Mouse (Mus musculus): ENCODE measurements at regions not wholly inside any gene's neighbourhood (a gene's known extent, or its start where the extent isn't known, plus 50 kb on each side); places are given as distances from the start of the nearest gene placed in this dataset.

GRCm38 (mm10) chr7:129766087-129766834, 174.6 kb downstream of the Wdr11 start:
- 40% methylated on average over 6 of the region's 6 CpGs for WGBS
- DNase-seq (ENCODE audit: low read depth, low spot score) = peak; percentile 53

GRCm38 (mm10) chr7:129769673-129770072, 178.0 kb downstream of the Wdr11 start:
- 30% methylated on average over 1 of the region's 1 CpGs for WGBS
- DNase-seq (ENCODE audit: low read depth, low spot score) = peak; percentile 67

GRCm38 (mm10) chr7:129771876-129772275, 180.2 kb downstream of the Wdr11 start:
- DNase-seq (ENCODE audit: low read depth, low spot score) = no peak
- WGBS = 83% methylated on average over 2 of the region's 2 CpGs

- WGBS = 69% methylated on average over 11 of the region's 11 CpGs
- no peak for DNase-seq (ENCODE audit: low read depth, low spot score)
These were observed 181.1 kb downstream of the Wdr11 start for GRCm38 (mm10) chr7:129772540-129773331.

- no peak for DNase-seq (ENCODE audit: low read depth, low spot score)
- 13% methylated on average over 17 of the region's 17 CpGs for WGBS
These were observed 182.7 kb downstream of the Wdr11 start for GRCm38 (mm10) chr7:129774261-129774861.

GRCm38 (mm10) chr7:129775189-129775588, 183.5 kb downstream of the Wdr11 start:
- WGBS = 89% methylated on average over 11 of the region's 11 CpGs

GRCm38 (mm10) chr7:129778842-129779421, 187.3 kb downstream of the Wdr11 start:
- 55% methylated on average over 13 of the region's 13 CpGs for whole genome bisulfite sequencing

More at GRCm38 (mm10) chr7:129775189-129775588, 183.5 kb downstream of the Wdr11 start:
- DNase-seq (ENCODE audit: low read depth, low spot score) = no peak

GRCm38 (mm10) chr7:129779939-129780338, 188.3 kb downstream of the Wdr11 start:
- 88% methylated on average over 6 of the region's 6 CpGs for WGBS

More at GRCm38 (mm10) chr7:129778842-129779421, 187.3 kb downstream of the Wdr11 start:
- DNase-seq (ENCODE audit: low read depth, low spot score) = no peak

GRCm38 (mm10) chr7:129781756-129782155, 190.1 kb downstream of the Wdr11 start:
- no peak for DNase-seq (ENCODE audit: low read depth, low spot score)
- WGBS = 77% methylated on average over 3 of the region's 3 CpGs

More at GRCm38 (mm10) chr7:129779939-129780338, 188.3 kb downstream of the Wdr11 start:
- DNase-seq (ENCODE audit: low read depth, low spot score) = no peak

- 93% methylated on average over 4 of the region's 4 CpGs for WGBS
- no peak for DNase-seq (ENCODE audit: low read depth, low spot score)
These were observed 193.3 kb downstream of the Wdr11 start for GRCm38 (mm10) chr7:129784966-129785365.

- DNase-seq (ENCODE audit: low read depth, low spot score) = no peak
- WGBS = 50% methylated on average over 2 of the region's 2 CpGs
These were observed 195.3 kb downstream of the Wdr11 start for GRCm38 (mm10) chr7:129787011-129787410.

GRCm38 (mm10) chr7:129787736-129788135, 196.1 kb downstream of the Wdr11 start:
- DNase-seq (ENCODE audit: low read depth, low spot score) = no peak
- WGBS = 89% methylated on average over 2 of the region's 2 CpGs

GRCm38 (mm10) chr7:129789461-129789860, 197.8 kb downstream of the Wdr11 start:
- WGBS = 45% methylated on average over 6 of the region's 6 CpGs

GRCm38 (mm10) chr7:129790590-129791449, 199.2 kb downstream of the Wdr11 start:
- 71% methylated on average over 6 of the region's 6 CpGs for WGBS
- no peak for DNase-seq (ENCODE audit: low read depth, low spot score)

More at GRCm38 (mm10) chr7:129789461-129789860, 197.8 kb downstream of the Wdr11 start:
- DNase-seq (ENCODE audit: low read depth, low spot score) = no peak

- no peak for DNase-seq (ENCODE audit: low read depth, low spot score)
- WGBS = 78% methylated on average over 6 of the region's 6 CpGs
These were observed 199.8 kb downstream of the Wdr11 start for GRCm38 (mm10) chr7:129791450-129791820.

GRCm38 (mm10) chr7:129793733-129794132, 202.1 kb downstream of the Wdr11 start:
- no peak for DNase-seq (ENCODE audit: low read depth, low spot score)
- WGBS = 70% methylated on average over 2 of the region's 2 CpGs

GRCm38 (mm10) chr7:129794276-129794675, 202.6 kb downstream of the Wdr11 start:
- 88% methylated on average over 5 of the region's 5 CpGs for WGBS
- no peak for DNase-seq (ENCODE audit: low read depth, low spot score)

- 80% methylated on average over 5 of the region's 5 CpGs for WGBS
- DNase-seq (ENCODE audit: low read depth, low spot score) = no peak
These were observed 206.9 kb downstream of the Wdr11 start for GRCm38 (mm10) chr7:129798525-129798924.

- WGBS = 54% methylated on average over 6 of the region's 6 CpGs
- DNase-seq (ENCODE audit: low read depth, low spot score) = no peak
These were observed 208.8 kb downstream of the Wdr11 start for GRCm38 (mm10) chr7:129800461-129800867.
